Mouse (Mus musculus) lung, postnatal 36 days (tissue): ENCODE results near the gene Xpo4.

ENCODE experiments used
- DNase-seq: peaks from one replicate; pipeline ENCODE4 v3.0.0; 2022; ENCODE audit warnings: mixed read lengths

Gene Xpo4

DNA sequence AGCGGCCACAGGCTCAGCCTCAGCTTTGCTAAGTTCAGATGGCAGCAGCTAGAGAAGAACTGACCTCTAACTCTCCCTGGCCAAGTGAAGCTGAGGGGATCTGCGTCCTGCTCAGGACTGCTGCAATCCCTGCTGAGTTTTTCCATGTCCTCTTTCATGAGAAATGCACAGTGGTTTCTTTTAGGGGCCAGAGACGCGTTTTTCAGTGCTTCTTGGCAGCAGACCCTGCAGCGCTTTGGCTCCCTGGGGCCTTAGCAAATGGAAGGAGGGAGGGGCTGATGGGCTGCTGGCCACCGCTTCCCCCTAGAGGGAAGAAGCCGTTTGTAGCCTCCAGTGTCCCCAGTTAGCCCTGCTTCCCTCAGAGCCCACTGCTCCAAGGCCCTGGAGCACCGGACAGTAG lies 130.3 kb downstream of the Xpo4 start:
- peak; percentile 34 for DNase-seq

DNA sequence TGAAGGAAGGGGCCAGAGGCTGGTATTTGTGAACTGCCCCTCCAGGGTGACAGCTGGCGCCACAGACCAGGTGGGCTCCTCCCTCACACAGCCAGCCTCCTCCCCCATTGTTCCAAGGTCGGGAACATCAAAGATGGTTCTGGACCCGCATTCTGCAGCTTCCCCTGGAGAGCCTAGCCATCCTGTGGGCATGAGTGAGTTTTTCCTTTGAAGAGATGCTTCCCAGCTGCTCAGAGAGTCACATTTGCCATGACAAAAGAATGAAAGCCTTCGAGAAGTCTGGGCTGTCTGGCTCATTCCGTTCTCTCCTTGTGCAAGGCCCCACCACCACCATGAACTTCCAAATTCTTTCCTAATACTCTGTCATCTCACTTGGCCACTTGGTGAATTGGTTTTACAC lies 130.9 kb downstream of the Xpo4 start:
- peak; percentile 73 for DNase-seq

DNA sequence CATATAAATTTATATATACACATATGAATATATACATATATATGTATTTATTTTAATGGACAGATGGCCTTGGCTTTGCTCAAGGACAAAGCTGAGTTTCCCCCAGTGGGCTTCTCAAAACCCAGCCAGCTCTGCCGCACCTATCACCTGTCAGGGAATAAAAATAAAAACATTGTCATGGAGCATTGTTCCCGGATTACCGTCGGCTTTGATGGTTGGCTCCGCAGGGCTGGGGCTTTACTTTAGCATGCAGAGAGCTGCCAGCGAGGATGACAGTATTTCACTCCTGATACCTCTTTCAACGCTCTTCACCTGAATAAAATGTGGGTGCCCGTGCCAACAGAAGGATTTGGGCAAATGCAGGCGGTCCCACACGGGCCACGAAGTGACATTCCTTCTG lies 131.4 kb downstream of the Xpo4 start:
- DNase-seq: no peak

- peak; percentile 76 for DNase-seq
Observed at GRCm38 (mm10) chr14:57533214-57533613, 132.0 kb downstream of the Xpo4 start.

GRCm38 (mm10) chr14:57532577-57532976 lies 132.7 kb downstream of the Xpo4 start:
- no peak for DNase-seq

DNA sequence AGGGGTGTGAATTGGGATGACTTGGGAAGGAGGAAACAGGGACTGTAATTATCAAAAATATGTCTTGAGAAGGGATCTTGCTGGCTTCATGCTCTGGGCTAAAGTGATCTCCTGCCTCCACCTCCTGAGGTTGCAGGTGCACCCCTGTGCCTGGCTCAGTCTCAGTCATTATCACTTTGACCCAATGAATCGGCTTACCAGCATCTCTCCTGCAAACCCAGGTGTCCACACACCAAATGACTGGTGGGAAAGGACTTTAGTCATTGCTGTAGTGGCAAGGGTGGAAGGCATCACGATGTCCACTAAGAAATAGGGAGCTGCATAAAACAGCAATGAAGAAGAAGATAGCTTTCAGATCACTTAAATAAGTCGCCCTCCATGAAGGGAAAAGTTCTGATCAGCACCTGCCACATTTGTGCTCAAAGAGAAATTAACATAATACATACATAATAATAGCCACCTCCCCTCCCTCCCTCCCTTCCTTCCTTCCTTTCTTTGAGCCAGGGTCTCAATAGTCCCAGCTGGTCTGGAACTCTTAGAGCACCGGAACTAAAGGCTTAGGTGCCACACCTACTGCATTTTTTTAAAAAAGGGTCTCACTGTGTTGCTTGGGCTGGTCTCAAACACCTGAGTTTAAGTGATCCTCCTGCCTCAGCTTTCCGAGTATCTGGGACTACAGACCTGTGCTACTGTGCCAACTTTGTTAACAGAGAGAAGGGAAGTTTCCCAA lies 135.3 kb downstream of the Xpo4 start:
- no peak for DNase-seq

DNA sequence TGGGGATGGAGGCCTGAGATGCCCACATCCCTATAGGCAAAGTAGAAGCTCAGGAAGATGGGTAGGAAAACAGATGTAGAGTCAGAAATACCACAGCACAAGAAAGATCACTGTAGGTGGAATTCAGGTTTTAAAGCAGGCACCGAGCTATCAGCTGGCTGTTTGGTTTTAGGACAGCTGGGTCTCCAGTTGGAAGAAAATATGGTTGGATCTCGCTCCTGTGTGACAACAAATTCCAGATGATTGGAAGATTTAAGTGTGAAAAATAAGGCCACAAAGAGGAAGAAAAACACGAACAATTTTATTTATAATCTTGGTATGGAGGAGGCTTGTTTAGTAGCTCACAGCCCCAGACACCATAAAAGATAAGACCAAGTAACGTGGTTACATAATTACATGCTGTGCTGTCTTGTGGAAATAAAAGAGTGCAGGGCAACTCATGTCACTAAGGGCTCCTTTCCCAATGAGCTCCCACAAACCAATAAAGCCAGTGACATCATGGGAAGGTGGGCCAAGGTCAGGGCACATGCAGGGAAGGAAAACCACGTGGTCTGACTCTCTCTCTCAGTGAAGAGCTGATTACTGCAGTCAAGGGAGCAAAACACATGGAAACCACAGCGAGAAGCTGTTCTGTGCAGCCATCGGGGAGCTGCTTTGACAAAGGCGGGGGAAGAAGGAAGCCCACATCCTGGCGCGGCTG lies 136.0 kb downstream of the Xpo4 start:
- peak; percentile 20 for DNase-seq

DNA sequence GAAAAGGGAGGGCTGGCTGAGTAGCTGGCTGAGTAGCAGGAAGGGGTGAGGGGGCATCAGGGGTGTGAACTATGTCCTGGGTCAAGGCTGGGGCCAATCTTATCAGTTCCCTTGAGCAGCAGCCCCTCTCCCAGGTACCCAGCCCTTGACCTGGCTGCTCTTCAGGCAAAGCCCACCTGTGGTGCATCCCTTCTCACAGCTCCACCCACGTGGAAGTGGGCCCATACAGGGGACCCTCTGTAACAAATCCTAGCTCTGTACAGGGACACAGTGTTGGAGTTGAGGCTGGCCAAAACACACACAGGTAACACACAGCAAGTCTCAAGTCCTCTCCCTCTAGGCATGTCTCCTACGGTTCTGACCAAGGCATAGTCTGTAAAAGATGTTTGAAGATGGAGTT lies 137.6 kb downstream of the Xpo4 start:
- DNase-seq: no peak
